Mouse (Mus musculus): ENCODE data around the gene Cldn20.

The Cldn20 gene

GRCm38 (mm10) chr17:3529523-3529922, 2.8 kb upstream of the Cldn20 start:
- no peak for DNase-seq (ENCODE audit: low spot score in 2 of 2)

GRCm38 (mm10) chr17:3530549-3530948, 1.8 kb upstream of the Cldn20 start:
- DNase-seq (ENCODE audit: low spot score in 2 of 2), result no peak

GRCm38 (mm10) chr17:3531641-3532040, 713 bp upstream of the Cldn20 start:
- no peak for DNase-seq (ENCODE audit: low spot score in 2 of 2)

GRCm38 (mm10) chr17:3533425-3533824, 1.1 kb downstream of the Cldn20 start:
- DNase-seq (ENCODE audit: low spot score in 2 of 2), result no peak

- DNase-seq (ENCODE audit: low spot score in 2 of 2), result no peak
These were observed 8.0 kb downstream of the Cldn20 start for GRCm38 (mm10) chr17:3540304-3540703.

GRCm38 (mm10) chr17:3541033-3541432, 8.7 kb downstream of the Cldn20 start:
- DNase-seq (ENCODE audit: low spot score in 2 of 2), result no peak

GRCm38 (mm10) chr17:3547725-3548124, 15.4 kb downstream of the Cldn20 start:
- no peak for DNase-seq (ENCODE audit: low spot score in 2 of 2)

GRCm38 (mm10) chr17:3556251-3556650, 23.9 kb downstream of the Cldn20 start:
- DNase-seq (ENCODE audit: low spot score in 2 of 2), result no peak

GRCm38 (mm10) chr17:3557331-3558311, 25.3 kb downstream of the Cldn20 start, which contains the start of gene Tfb1m:
Gene Tfb1m, minus strand, starts transcription at chr17:3557781.
- peak; percentile 97 to 99 for DNase-seq (ENCODE audit: low spot score in 2 of 2)

- no peak for DNase-seq (ENCODE audit: low spot score in 2 of 2)
These were observed 26.1 kb downstream of the Cldn20 start for GRCm38 (mm10) chr17:3558356-3558870.

- no peak for DNase-seq (ENCODE audit: low spot score in 2 of 2)
These were observed 28.2 kb downstream of the Cldn20 start for GRCm38 (mm10) chr17:3560534-3560933.

GRCm38 (mm10) chr17:3562405-3562804, 30.1 kb downstream of the Cldn20 start:
- no peak for DNase-seq (ENCODE audit: low spot score in 2 of 2)

GRCm38 (mm10) chr17:3570876-3571275, 38.5 kb downstream of the Cldn20 start:
- peak; percentile 86 to 89 for DNase-seq (ENCODE audit: low spot score in 2 of 2)
